Mouse (Mus musculus): Measurements from ENCODE around the gene Cebpz. TPM values are rescaled to one million over a fixed set of nuclear protein-coding genes. Genes with fewer than 3 reads are reported as not detected.

Cebpz gene
- polyA plus RNA-seq, 1 experiment from 2014 or later: 40.4 TPM

- Histone ChIP-seq H3K27ac (ENCODE audit: poor library complexity, severe bottlenecking) (no peak overlapping the region), H3K36me3 (peaks cover 46% of the 10 kb centered on the region), H3K4me2 (no peak overlapping the region), H3K9me3 (replicated peaks) (no peaks in the 10 kb centered on the region), H3K27me3 (replicated peaks) (no peaks in the 10 kb centered on the region), H3K4me3 (no peak overlapping the region), H3K4me1 (replicated peaks) (peaks cover 8% of the 10 kb centered on the region), H3K9ac (no peak overlapping the region)
- no peak for ATAC-seq (ENCODE audit: insufficient number of reproducible peaks, low FRiP score)
- WGBS: 87% methylated on average over 4 of the region's 4 CpGs
These were observed 2.1 kb upstream of the Cebpz start for GRCm38 (mm10) chr17:78938927-78939326.

- Histone ChIP-seq H3K4me1 (replicated peaks) (peaks cover 20% of the 10 kb centered on the region), H3K9ac (peak overlapping the region; percentile 83), H3K4me3 (peak overlapping the region; percentile 91), H3K27ac (ENCODE audit: poor library complexity, severe bottlenecking) (peak overlapping the region; percentile 32; the same call in 1 of the 2 replicates), H3K27me3 (replicated peaks) (no peaks in the 10 kb centered on the region), H3K4me2 (peak overlapping the region; percentile 90), H3K9me3 (replicated peaks) (no peaks in the 10 kb centered on the region), H3K36me3 (peaks cover 47% of the 10 kb centered on the region)
- 8% methylated on average over 26 of the region's 26 CpGs for WGBS
- peak; percentile 15; the same call in 1 of the 2 replicates for ATAC-seq (ENCODE audit: insufficient number of reproducible peaks, low FRiP score)
These were observed 475 bp upstream of the Cebpz start for GRCm38 (mm10) chr17:78937229-78937853.

GRCm38 (mm10) chr17:78935857-78936256 is 1.0 kb downstream of the Cebpz start:
- WGBS: 63% methylated on average over 2 of the region's 2 CpGs

GRCm38 (mm10) chr17:78917696-78918095 is 19.2 kb downstream of the Cebpz start:
- Histone ChIP-seq H3K9me3 (replicated peaks) (no peaks in the 10 kb centered on the region), H3K27me3 (replicated peaks) (no peaks in the 10 kb centered on the region), H3K4me1 (replicated peaks) (peaks cover 6% of the 10 kb centered on the region), H3K36me3 (peaks cover 36% of the 10 kb centered on the region), H3K9ac (peak overlapping the region; percentile 83), H3K4me3 (no peak overlapping the region), H3K4me2 (peak overlapping the region; percentile 84), H3K27ac (ENCODE audit: poor library complexity, severe bottlenecking) (no peak overlapping the region)
- no peak for ATAC-seq (ENCODE audit: insufficient number of reproducible peaks, low FRiP score)
- 42% methylated on average over 6 of the region's 6 CpGs for WGBS

More at GRCm38 (mm10) chr17:78935857-78936256, 1.0 kb downstream of the Cebpz start:
- peaks cover 48% of the 10 kb centered on the region for H3K36me3 ChIP-seq
- peak overlapping the region; percentile 83; the same call in 1 of the 2 replicates for H3K9ac ChIP-seq
- H3K4me1 ChIP-seq (replicated peaks): peaks cover 20% of the 10 kb centered on the region
- H3K4me2 ChIP-seq: peak overlapping the region; percentile 90
- peak overlapping the region; percentile 91 for H3K4me3 ChIP-seq
- no peaks in the 10 kb centered on the region for H3K9me3 ChIP-seq (replicated peaks)
- no peaks in the 10 kb centered on the region for H3K27me3 ChIP-seq (replicated peaks)
- H3K27ac ChIP-seq (ENCODE audit: poor library complexity, severe bottlenecking): no peak overlapping the region
- ATAC-seq (ENCODE audit: insufficient number of reproducible peaks, low FRiP score): no peak

- 2% methylated on average over 11 of the region's 11 CpGs for WGBS
- Histone ChIP-seq H3K36me3 (peaks cover 29% of the 10 kb centered on the region), H3K27me3 (replicated peaks) (no peaks in the 10 kb centered on the region), H3K27ac (ENCODE audit: poor library complexity, severe bottlenecking) (peak overlapping the region; percentile 85), H3K4me3 (peak overlapping the region; percentile 76), H3K4me1 (replicated peaks) (peaks cover 6% of the 10 kb centered on the region), H3K9ac (peak overlapping the region; percentile 83), H3K4me2 (peak overlapping the region; percentile 84), H3K9me3 (replicated peaks) (no peaks in the 10 kb centered on the region)
- no peak for ATAC-seq (ENCODE audit: insufficient number of reproducible peaks, low FRiP score)
These were observed 20.0 kb downstream of the Cebpz start for GRCm38 (mm10) chr17:78916899-78917298.

- H3K4me3 ChIP-seq: peak within 1 kb of the TSS; percentile 76
- WGBS: 0% methylated on average over 37 of the region's 37 CpGs
- H3K9ac ChIP-seq: peak within 1 kb of the TSS; percentile 83
- peaks cover 24% of the 10 kb centered on the region for H3K36me3 ChIP-seq
- H3K4me2 ChIP-seq: peak within 1 kb of the TSS; percentile 84
- H3K27ac ChIP-seq (ENCODE audit: poor library complexity, severe bottlenecking): peak within 1 kb of the TSS; percentile 85
- peaks cover 6% of the 10 kb centered on the region for H3K4me1 ChIP-seq (replicated peaks)
- no peaks in the 10 kb centered on the region for H3K27me3 ChIP-seq (replicated peaks)
- ATAC-seq (ENCODE audit: insufficient number of reproducible peaks, low FRiP score): peak; percentile 93
- no peaks in the 10 kb centered on the region for H3K9me3 ChIP-seq (replicated peaks)
These were observed 20.5 kb downstream of the Cebpz start, which contains the start of gene Cebpzos for GRCm38 (mm10) chr17:78916369-78916813. TSS of gene Cebpzos (plus strand) at chr17:78916500.

- no peaks in the 10 kb centered on the region for H3K9me3 ChIP-seq (replicated peaks)
- peaks cover 19% of the 10 kb centered on the region for H3K36me3 ChIP-seq
- H3K4me3 ChIP-seq: peak overlapping the region; percentile 76
- H3K9ac ChIP-seq: peak overlapping the region; percentile 83; the same call in 1 of the 2 replicates
- peak overlapping the region; percentile 84 for H3K4me2 ChIP-seq
- H3K27me3 ChIP-seq (replicated peaks): no peaks in the 10 kb centered on the region
- peak overlapping the region; percentile 85; the same call in 1 of the 2 replicates for H3K27ac ChIP-seq (ENCODE audit: poor library complexity, severe bottlenecking)
- peaks cover 6% of the 10 kb centered on the region for H3K4me1 ChIP-seq (replicated peaks)
- WGBS: 55% methylated on average over 6 of the region's 6 CpGs
- ATAC-seq (ENCODE audit: insufficient number of reproducible peaks, low FRiP score): no peak
These were observed 21.1 kb downstream of the Cebpz start for GRCm38 (mm10) chr17:78915772-78916171.

- no peak overlapping the region for H3K27ac ChIP-seq (ENCODE audit: poor library complexity, severe bottlenecking)
- no peaks in the 10 kb centered on the region for H3K9me3 ChIP-seq (replicated peaks)
- 72% methylated on average over 3 of the region's 3 CpGs for WGBS
- H3K36me3 ChIP-seq: peaks cover 6% of the 10 kb centered on the region; the same call in 1 of the 2 replicates
- no peak overlapping the region for H3K9ac ChIP-seq
- H3K4me1 ChIP-seq (replicated peaks): peaks cover 6% of the 10 kb centered on the region
- H3K27me3 ChIP-seq (replicated peaks): no peaks in the 10 kb centered on the region
- no peak overlapping the region for H3K4me2 ChIP-seq
- ATAC-seq (ENCODE audit: insufficient number of reproducible peaks, low FRiP score): no peak
- H3K4me3 ChIP-seq: no peak overlapping the region
These were observed 22.9 kb downstream of the Cebpz start for GRCm38 (mm10) chr17:78913921-78914320.

GRCm38 (mm10) chr17:78912861-78913281 is 24.0 kb downstream of the Cebpz start:
- Histone ChIP-seq H3K4me2 (peak overlapping the region; percentile 59), H3K4me3 (peak overlapping the region; percentile 49), H3K36me3 (no peaks in the 10 kb centered on the region), H3K9ac (no peak overlapping the region), H3K27me3 (replicated peaks) (no peaks in the 10 kb centered on the region), H3K9me3 (replicated peaks) (no peaks in the 10 kb centered on the region), H3K27ac (ENCODE audit: poor library complexity, severe bottlenecking) (0 out of 2 replicates have a peak overlapping the region, but pooled peaks have one; percentile 28), H3K4me1 (replicated peaks) (peaks cover 6% of the 10 kb centered on the region)
- ATAC-seq (ENCODE audit: insufficient number of reproducible peaks, low FRiP score): no peak
- whole genome bisulfite sequencing: 13% methylated on average over 6 of the region's 6 CpGs

GRCm38 (mm10) chr17:78909374-78909773 is 27.5 kb downstream of the Cebpz start:
- Histone ChIP-seq H3K36me3 (no peaks in the 10 kb centered on the region), H3K27ac (ENCODE audit: poor library complexity, severe bottlenecking) (no peak overlapping the region), H3K4me3 (no peak overlapping the region), H3K9me3 (replicated peaks) (no peaks in the 10 kb centered on the region), H3K4me1 (replicated peaks) (no peaks in the 10 kb centered on the region), H3K9ac (no peak overlapping the region), H3K27me3 (replicated peaks) (no peaks in the 10 kb centered on the region), H3K4me2 (no peak overlapping the region)
- no peak for ATAC-seq (ENCODE audit: insufficient number of reproducible peaks, low FRiP score)
- WGBS: 76% methylated on average over 2 of the region's 2 CpGs

- H3K27ac ChIP-seq (ENCODE audit: poor library complexity, severe bottlenecking): no peak within 1 kb of the TSS
- H3K4me2 ChIP-seq: no peak within 1 kb of the TSS
- no peaks in the 10 kb centered on the region for H3K27me3 ChIP-seq (replicated peaks)
- WGBS: 86% methylated on average over 5 of the region's 5 CpGs
- no peak for ATAC-seq (ENCODE audit: insufficient number of reproducible peaks, low FRiP score)
- H3K36me3 ChIP-seq: no peaks in the 10 kb centered on the region
- no peaks in the 10 kb centered on the region for H3K4me1 ChIP-seq (replicated peaks)
- no peak within 1 kb of the TSS for H3K9ac ChIP-seq
- H3K9me3 ChIP-seq (replicated peaks): no peaks in the 10 kb centered on the region
- H3K4me3 ChIP-seq: no peak within 1 kb of the TSS
These were observed 30.0 kb downstream of the Cebpz start, which contains the start of gene Sult6b1 for GRCm38 (mm10) chr17:78906892-78907291. TSS of gene Sult6b1 (minus strand) at chr17:78906992.
